Mouse (Mus musculus) erythroid progenitor cell, adult 5-6 weeks (primary cell): ENCODE data around the gene Sirpa. TPM values are rescaled to one million over a fixed set of nuclear protein-coding genes. Genes with fewer than 3 reads are reported as not detected.

Experiments
- ATAC-seq: replicated peaks from 2 replicates; pipeline ENCODE4 v1.8.0; 2016; ENCODE audit warnings: moderate number of reproducible peaks, mild to moderate bottlenecking, moderate TSS enrichment, inconsistent platforms; ENCODE audit not compliant: poor library complexity, low FRiP score, severe bottlenecking
- total RNA-seq, 2 experiments: library from RNA; stranded (forward) in 1 of 2; stranded (reverse) in 1 of 2; fragments of 150-400 nt in 1 of 2; fragments of 186-747, 209-891 nt in 1 of 2; gene quantifications; 2 replicates each; pipeline versions ENCODE4 v1.2.3 to v1.2.4; 2015 to 2017; ENCODE audit warnings: low replicate concordance in 2 of 2

Sirpa gene
- total RNA-seq, 2 experiments from 2014 or later, result 46.7 to 63.7 TPM

DNA sequence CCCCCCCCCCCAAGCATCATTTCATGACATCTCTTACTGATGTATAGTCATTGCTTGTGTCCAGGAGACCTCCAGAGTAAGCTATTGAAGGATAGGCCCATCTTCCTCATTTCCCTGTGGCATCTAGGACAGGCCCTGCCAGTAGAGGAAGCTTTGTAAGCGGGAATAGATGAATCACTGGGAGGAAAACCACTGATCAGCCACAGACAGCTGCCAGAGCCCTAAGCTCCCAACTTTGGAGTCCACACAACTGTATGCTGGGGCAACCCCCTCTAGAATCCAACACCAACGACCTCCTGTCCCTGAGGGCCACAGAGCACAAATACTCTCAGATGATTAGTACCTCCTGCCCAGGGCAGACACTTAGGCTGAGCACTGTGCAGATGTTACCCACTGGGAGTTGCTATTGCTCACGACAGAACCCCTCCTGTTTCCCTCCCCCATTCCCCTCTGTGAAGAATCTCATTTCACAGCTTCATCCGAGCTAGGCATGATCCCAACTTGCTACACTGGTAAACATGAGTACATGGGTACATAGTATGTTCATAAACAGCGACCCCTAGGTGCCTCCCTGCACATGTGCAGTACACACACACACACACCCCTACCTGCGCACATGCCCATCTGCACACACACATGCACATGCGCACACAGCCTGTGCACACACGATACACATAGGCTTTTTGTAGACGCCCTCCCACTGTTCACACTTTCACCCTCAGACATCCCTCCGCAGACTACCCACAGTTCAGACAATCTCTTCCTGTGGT, 9.4 kb downstream of the Sirpa start:
- no peak for ATAC-seq

DNA sequence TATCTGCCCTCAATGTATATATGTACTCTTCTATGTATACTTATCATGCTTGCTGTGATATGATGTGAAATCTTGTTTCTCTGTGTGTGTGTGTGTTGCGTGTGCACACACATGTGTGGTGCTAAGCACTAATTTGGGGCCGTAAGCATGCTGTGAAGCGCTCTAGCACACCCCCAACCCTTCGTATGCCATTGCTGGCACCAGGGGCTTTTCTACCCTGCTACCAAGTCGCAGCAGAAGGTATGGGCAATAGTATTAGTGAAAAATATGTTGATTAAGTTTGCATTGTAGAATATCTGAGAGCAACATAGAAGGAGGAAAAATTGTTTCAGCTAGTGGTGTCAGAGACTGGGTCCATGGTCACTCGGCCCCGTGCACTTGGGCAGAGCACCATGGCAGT, 10.2 kb downstream of the Sirpa start:
- ATAC-seq, result no peak

DNA sequence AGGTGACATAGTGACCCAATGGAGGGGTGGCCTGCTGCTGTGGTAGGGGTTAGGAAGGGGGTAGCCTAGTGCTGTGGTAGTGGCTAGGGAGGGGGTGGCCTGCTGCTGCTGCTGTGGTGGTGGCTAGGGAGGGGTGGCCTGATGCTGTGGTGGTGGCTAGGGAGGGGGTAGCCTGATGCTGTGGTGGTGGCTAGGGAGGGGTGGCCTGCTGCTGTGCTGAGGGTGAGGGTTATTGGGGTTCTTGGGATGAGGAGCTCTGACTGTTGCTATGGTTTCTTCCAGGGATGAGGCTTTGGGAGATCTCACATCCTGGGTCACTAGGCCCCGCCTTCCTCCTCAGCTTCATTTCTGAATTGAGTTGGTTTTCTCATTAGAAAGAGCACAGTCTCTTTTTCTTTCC, 10.9 kb downstream of the Sirpa start:
- ATAC-seq, result 0 out of 2 replicates have a peak, but pooled peaks have one; percentile 48

DNA sequence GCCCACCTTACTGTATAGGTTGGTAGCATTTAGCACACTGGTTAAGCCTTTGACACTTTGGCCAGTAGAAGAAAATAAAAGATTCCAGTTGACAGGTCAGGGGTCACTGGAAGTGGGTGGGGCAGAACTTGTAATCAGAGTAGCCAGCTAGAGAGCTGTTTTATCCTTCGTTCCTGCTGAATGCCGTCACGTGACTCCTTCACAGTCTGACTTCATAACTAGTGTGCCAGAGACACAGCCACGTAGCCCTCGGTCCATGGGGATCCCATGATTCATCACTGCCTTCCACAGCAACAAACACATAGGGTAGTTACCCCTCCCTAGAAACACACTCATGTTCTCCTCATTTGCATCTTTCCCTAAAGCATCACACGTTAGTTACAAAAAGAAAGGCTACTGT, 11.4 kb downstream of the Sirpa start:
- no peak for ATAC-seq

DNA sequence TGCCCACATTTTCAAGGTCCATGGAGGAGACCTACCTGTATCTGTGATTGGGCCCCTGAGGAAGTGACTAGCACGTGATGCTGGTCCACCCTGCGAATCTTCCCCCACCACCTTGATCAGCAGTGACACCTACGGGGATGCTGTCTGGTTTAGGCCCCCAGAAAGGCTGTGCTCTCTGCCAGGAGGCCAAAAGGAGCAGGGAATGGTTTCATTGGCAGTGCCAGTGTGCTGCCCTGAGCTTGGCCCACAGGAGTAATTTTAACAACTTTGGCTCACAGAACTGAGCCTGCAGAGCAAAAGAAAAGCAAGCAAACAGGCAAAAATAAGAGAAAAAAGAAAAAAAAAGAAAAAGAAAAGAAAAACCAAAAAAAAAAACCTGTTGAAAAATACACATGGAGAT, 13.2 kb downstream of the Sirpa start:
- no peak for ATAC-seq

DNA sequence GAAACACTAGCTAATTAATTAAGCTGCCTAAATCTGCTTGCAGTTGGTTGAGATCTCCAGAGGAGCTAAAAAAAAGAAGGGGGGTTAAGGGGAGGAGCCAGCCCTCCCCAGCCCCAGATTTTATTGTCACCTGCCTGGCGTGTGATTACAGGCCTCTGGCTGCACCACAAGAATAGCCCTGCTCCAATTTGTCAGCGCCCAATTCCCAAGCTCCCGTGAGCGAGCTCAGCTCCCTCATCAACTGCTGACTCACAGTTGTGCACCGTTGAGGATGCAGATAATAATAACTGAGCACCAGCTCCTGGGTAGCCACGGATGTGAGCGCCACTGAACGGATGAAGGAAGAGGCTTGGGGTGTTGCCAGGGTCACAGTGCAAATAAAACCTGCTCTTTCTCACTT, 13.6 kb downstream of the Sirpa start:
- no peak for ATAC-seq

DNA sequence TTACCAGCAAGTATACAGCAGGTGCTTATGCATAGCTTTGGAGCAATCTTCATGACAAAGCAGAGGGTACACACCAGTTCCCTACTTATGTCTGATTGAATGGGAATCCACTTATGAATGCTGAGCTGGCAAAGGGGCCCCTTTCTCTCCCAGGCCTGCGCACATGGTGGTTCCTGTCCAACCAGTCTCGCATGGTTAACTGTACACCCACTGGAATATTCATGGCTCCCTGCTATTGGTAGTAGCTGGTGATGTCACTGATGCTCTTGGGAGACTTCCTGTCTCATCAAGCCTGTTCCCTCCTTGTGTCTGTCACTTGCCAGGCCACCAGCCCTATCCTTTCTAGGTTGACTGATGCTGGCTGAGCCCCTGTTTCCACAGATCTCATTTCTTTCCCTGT, 14.3 kb downstream of the Sirpa start:
- no peak for ATAC-seq

DNA sequence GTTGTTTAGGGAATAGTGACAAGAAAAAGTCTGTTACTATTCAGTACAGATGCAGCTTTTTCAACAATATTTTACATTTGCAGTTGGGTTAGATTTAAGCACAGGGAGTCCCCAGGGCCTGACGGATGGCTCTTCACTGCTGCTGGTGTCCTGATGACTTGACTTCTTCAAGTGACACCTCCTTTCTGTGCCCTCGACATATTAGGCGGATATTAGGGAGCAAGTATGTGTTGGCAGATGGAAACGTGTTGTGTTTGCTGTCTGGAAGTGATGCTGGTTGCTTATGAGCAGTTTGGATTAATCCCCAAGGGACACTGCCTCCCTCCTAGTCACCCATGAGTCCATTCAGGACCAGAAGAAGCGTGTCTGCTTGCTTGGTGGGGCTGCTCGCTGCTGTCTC, 21.3 kb downstream of the Sirpa start:
- no peak for ATAC-seq

DNA sequence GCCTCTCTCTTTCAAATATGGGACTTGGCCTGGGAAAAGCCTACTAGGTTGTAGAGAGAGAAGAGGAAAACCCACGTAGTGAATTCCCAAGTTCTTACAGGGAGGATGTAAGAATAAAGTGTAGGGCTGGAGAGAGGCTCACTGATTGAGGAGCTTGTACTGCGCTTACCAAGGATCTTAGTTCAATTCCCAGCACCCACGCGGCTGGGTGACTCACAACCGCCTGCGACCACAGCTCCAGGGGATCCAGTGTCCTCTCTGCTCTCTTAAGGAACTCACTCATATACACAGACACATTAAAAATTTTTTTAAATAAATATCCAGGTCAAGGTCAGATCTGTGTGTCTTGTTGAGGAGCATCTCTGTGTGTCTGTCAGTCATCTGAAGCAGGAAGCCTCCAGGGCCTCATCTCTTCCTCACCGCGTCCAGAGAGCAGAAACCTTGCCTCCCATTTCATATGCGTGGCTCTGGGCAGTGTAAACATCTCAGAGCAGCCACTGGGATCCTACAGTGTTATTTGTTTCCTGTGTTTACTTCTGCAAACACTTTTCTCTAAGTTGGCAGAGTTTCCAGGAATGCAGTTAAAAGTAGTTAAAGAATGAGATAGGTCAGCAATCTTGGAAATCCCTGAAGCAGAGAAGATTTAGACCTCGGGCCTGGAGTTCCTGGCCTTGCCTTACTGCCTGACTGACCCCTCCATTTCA, 22.0 kb downstream of the Sirpa start:
- ATAC-seq, result no peak

DNA sequence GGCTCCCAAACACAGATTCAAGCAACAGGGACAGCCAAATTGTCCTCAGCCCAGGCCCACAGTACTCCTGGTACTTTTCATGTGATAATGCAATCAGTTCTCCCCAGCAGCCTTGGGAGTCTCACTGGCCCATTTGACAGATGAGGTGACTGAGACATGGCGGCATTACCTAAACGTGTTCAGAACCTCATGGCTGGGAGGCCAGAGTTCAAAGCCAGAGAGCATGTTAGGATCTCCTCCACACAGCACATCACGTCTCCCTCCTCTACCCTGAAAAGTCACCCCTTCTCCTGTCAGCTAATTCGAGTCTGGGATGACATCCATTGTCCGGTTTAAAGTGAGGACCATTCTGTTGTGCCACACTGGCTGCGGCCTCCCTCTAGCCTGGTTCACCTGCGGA, 27.5 kb downstream of the Sirpa start:
- no peak for ATAC-seq

DNA sequence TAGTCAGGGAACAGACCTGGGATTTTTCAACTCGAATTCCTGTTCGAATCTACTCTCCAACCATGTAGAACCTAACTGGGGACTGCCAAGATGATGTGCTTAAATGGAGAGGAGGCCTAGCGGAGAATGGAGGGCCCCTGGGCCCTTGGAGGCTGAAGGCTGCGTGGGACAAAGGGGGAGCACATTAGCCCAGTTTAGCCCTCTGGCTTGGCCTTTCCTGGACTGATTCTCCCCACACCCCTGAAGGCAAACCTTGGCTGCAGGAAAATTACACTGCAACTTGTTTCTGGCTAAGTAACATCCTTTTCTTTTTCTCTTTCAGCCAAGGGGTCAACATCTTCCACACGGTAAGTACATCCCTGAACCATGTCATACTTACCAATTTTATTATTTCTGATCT, 28.2 kb downstream of the Sirpa start:
- no peak for ATAC-seq

DNA sequence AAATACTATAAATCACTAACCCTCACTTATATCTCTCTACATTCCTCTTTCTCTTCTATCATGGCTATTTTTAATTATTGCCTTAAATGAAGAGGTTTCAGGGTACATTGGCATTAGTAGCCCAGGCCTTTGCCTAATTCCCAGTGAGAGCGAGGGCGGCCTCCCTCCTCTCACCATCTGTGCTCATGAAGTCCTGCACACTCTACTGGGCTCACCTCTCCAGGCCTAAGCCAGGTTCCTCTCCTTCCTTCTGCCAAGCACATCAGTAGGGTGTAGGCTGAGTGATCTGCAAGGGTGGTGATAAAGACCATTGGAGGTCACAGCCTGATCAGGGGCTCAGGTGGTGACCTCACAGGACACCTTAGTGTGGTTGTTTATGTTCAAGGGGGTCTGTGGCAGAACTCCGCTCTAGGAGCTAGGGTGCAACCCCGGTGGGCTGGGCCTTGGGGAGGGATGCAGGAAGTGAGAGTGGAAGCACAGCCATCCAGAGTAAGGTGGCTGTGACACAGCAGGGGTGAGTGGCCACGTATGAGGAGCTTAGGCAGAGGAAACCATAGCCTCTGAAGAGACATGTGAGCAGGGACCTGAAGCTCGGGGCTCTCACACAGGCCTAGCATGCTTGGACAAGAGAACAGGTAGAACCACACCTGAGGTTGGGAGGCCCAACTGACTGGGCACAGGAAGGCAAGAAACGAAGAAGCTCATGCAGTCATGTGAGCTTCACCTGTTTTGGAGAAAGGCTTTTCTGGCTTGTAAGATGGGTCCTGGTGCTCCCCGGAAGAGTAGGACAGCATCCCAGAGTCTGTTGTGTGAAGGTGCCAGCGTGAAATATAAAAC, 29.2 kb downstream of the Sirpa start:
- ATAC-seq, result no peak

DNA sequence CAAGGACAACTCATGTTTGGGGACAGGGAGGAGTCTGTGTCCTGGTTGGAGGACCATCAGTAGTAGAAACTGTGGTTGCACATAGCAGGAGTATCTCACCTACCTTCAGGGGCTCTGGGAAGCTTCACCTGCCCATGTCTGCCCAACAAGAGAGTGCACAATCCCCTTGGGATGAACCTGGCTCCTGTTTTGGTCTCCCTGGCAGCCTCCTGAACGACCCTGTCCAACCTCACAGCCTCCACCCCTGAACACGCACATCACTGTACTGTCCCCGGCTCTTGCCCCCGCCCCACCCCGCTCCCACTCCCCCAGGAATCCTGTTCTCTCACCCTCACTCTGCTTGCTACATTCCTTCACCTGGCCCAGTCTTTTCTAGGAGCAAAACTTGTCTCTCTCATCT, 30.3 kb downstream of the Sirpa start:
- ATAC-seq, result no peak

DNA sequence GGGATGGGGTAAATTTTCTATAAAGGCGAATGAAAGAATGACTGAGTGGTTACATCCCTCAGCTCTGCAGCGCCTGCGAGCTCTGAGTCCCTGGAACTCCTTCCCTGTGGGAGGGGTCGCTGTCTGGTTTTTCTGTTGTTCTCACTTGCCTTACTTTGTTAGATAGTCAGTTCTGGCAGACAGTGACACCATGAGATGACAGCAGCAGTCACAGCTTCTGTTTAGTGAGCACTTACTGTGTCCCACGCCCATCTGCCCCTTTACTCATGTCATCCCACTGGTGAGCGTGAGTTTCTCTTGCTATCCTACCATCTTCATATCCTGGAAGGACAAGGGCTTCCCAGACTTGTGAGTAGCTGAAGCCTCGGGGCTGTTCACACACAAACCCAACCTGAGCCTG, 31.1 kb downstream of the Sirpa start:
- no peak for ATAC-seq

DNA sequence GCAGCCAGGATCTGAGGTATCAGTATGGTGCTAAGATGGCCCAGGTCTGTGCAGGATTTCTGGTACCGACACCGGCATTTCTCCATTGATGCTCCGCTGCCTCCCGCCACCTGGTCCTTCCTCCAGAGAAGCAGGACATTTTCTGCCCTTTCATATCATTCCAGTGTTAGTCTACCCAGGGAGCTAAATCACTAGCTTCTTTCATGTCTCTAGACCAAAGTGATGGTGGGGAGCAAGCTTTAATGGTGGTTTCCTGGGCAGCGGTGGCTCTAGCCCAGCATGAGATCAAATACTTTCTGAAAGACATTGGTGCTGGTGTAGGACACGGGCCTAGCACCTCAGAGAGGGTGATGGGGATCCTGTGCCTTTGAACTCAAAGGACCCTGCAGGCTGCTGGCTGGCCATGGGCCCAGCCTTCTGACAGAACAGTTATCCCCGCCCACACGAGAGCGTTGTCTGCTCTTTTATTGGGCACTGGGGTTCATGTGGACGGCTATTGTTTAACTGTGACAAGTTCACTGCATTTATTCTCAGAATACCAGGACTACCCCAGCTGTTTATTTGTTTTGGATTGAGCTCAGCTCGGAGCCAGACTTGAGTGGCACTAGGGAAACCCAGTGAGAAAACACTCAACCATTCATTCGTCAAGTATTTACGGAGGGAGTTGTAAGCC, 31.7 kb downstream of the Sirpa start:
- ATAC-seq, result no peak

DNA sequence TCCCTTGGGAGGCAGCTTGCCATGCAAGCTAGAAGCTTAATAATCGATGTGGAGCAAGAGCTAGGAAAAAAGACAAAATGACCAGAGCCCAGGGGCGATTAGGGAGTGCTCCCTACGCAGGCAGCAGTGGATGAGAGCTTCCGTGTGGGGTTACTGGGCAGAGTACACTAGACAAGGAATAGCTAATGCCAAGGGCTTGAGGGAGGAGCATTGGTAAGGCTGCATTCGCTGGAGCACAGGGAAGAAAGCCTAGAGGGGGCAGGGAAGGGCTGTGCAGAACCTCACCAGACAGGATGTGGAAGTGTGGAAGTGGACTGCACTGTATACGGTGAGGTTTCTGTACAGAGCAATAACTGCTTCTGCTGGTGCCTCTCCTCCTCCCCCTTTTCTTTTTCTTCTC, 32.3 kb downstream of the Sirpa start:
- no peak for ATAC-seq

DNA sequence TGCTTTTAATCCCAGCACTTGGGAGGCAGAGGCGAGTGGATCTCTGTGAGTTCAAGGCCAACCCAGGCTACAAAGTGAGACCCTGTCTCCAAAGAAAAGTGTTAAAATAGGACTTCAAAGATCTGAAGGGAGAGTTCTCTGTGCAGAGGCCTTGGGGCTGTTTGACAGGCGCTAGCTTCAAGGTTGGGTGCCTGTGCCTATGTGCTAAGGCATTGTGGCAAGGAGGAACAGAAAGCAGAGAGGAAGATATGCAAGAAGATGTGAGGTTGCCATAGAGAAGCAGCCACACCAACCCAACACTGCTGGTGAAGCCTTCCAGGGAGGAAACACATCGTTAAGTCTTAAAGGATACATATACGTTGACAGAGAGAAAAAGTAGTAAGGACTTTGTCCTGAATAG, 33.2 kb downstream of the Sirpa start:
- no peak for ATAC-seq

DNA sequence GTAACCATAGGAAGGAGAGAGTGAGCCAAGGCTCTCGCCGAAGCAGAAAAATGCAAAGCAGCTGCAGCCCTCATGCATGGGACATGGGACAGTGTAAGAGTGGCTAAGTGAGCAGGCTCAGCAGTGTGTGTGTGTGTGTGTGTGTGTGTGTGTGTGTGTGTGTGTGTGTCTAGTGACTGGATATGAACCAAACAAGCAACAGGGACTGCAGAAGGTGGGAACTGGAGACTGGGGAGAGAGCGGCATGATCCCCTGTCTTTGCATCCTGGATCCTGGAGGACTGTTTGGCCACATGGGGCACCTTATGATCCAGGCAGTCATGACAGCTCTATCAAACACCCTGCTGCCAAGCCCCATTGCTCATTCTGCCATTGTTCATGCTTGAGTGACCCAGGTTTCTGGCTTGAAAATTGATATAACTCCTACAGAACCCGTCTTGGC, 34.0 kb downstream of the Sirpa start:
- no peak for ATAC-seq

DNA sequence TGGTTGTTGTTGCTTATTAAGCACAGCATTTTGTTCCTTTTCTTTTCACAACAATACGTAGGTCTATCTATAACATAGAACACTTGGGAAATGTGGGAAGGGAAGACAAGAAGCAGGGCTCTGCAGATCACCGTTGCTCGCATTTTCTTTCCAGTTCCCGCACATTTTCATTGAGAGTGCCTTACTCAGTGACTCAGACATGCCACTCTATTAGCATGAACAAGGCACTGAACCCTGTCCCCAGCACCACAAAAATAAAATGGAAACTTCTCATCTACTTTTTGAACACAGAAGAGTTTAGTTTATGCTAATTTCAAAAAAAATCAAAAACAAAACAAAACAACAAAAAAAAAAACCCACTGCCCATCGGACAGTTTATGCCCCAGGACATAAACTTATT, 34.5 kb downstream of the Sirpa start:
- no peak for ATAC-seq

DNA sequence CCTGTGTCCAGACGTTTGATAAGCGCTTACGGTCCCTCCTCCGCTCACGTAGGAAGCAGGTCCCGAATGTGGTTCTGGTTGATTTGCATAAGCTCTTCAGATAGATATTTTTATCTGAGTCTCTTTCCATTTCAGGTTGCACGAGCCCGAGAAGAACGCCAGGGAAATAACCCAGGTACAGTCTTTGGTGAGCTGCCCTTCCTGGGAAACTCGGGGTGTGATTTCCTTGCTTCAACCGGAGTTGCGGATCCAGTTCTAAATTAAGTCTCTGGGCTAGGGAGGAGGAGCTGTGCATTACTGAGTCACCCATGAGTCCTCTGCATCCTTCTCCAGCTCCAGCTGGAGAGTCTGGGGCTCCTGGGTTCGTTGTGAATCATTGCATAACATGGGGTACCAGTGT, 35.2 kb downstream of the Sirpa start:
- no peak for ATAC-seq
